Mouse (Mus musculus): ENCODE measurements around the gene Med21. TPM values are rescaled to one million over a fixed set of nuclear protein-coding genes. Genes with fewer than 3 reads are reported as not detected.

Med21 gene
- polyA plus RNA-seq, 1 experiment from 2014 or later = 145 TPM

GRCm38 (mm10) chr6:146685781-146686308, 43.5 kb downstream of the Med21 start:
- no peak overlapping the region for H3K9ac ChIP-seq (replicated peaks)
- no peaks in the 10 kb centered on the region for H3K27me3 ChIP-seq
- no peaks in the 10 kb centered on the region for H3K36me3 ChIP-seq
- H3K4me2 ChIP-seq = no peak overlapping the region
- no peak overlapping the region for H3K4me3 ChIP-seq (replicated peaks)
- H3K27ac ChIP-seq = no peak overlapping the region
- H3K9me3 ChIP-seq = no peaks in the 10 kb centered on the region
- WGBS = 86% methylated on average over 17 of the region's 17 CpGs
- no peaks in the 10 kb centered on the region for H3K4me1 ChIP-seq (replicated peaks)
- ATAC-seq (ENCODE audit: insufficient number of reproducible peaks, insufficient read depth, low FRiP score, low TSS enrichment, low read depth) = no peak

- Histone ChIP-seq H3K27me3 (no peaks in the 10 kb centered on the region), H3K4me2 (no peak overlapping the region), H3K4me3 (replicated peaks) (no peak overlapping the region), H3K9me3 (no peaks in the 10 kb centered on the region), H3K27ac (no peak overlapping the region), H3K36me3 (no peaks in the 10 kb centered on the region), H3K4me1 (replicated peaks) (no peaks in the 10 kb centered on the region), H3K9ac (replicated peaks) (no peak overlapping the region)
- no peak for ATAC-seq (ENCODE audit: insufficient number of reproducible peaks, insufficient read depth, low FRiP score, low TSS enrichment, low read depth)
- 69% methylated on average over 4 of the region's 5 CpGs for WGBS
Measured at GRCm38 (mm10) chr6:146686463-146687196, 44.3 kb downstream of the Med21 start.

- WGBS = 92% methylated on average over 7 of the region's 7 CpGs
Measured at GRCm38 (mm10) chr6:146688010-146688409, 45.7 kb downstream of the Med21 start.

GRCm38 (mm10) chr6:146688861-146689260, 46.5 kb downstream of the Med21 start:
- H3K36me3 ChIP-seq = no peaks in the 10 kb centered on the region
- no peak overlapping the region for H3K4me3 ChIP-seq (replicated peaks)
- whole genome bisulfite sequencing = 73% methylated on average over 5 of the region's 5 CpGs
- H3K9me3 ChIP-seq = no peaks in the 10 kb centered on the region
- H3K4me1 ChIP-seq (replicated peaks) = no peaks in the 10 kb centered on the region
- no peak for ATAC-seq (ENCODE audit: insufficient number of reproducible peaks, insufficient read depth, low FRiP score, low TSS enrichment, low read depth)
- H3K4me2 ChIP-seq = no peak overlapping the region
- no peaks in the 10 kb centered on the region for H3K27me3 ChIP-seq
- no peak overlapping the region for H3K9ac ChIP-seq (replicated peaks)
- no peak overlapping the region for H3K27ac ChIP-seq

More at GRCm38 (mm10) chr6:146688010-146688409, 45.7 kb downstream of the Med21 start:
- H3K4me2 ChIP-seq = no peak overlapping the region
- ATAC-seq (ENCODE audit: insufficient number of reproducible peaks, insufficient read depth, low FRiP score, low TSS enrichment, low read depth) = no peak
- no peaks in the 10 kb centered on the region for H3K36me3 ChIP-seq
- H3K4me3 ChIP-seq (replicated peaks) = no peak overlapping the region
- no peak overlapping the region for H3K27ac ChIP-seq
- no peak overlapping the region for H3K9ac ChIP-seq (replicated peaks)
- no peaks in the 10 kb centered on the region for H3K9me3 ChIP-seq
- no peaks in the 10 kb centered on the region for H3K27me3 ChIP-seq
- H3K4me1 ChIP-seq (replicated peaks) = no peaks in the 10 kb centered on the region

- no peak for ATAC-seq (ENCODE audit: insufficient number of reproducible peaks, insufficient read depth, low FRiP score, low TSS enrichment, low read depth)
- H3K4me1 ChIP-seq (replicated peaks) = peaks cover 10% of the 10 kb centered on the region; the same call in 1 of the 2 replicates
- no peak overlapping the region for H3K9ac ChIP-seq (replicated peaks)
- 88% methylated on average over 5 of the region's 5 CpGs for WGBS
- H3K4me2 ChIP-seq = no peak overlapping the region
- H3K9me3 ChIP-seq = peaks cover 7% of the 10 kb centered on the region; the same call in 1 of the 2 replicates
- no peak overlapping the region for H3K4me3 ChIP-seq (replicated peaks)
- H3K27me3 ChIP-seq = no peaks in the 10 kb centered on the region
- H3K36me3 ChIP-seq = no peaks in the 10 kb centered on the region
- no peak overlapping the region for H3K27ac ChIP-seq
Measured at GRCm38 (mm10) chr6:146697767-146698166, 55.4 kb downstream of the Med21 start.

- WGBS = 86% methylated on average over 4 of the region's 4 CpGs
- Histone ChIP-seq H3K4me3 (replicated peaks) (no peak overlapping the region), H3K27ac (no peak overlapping the region), H3K4me2 (no peak overlapping the region), H3K36me3 (no peaks in the 10 kb centered on the region), H3K4me1 (replicated peaks) (peaks cover 13% of the 10 kb centered on the region; the same call in 1 of the 2 replicates), H3K27me3 (no peaks in the 10 kb centered on the region), H3K9ac (replicated peaks) (no peak overlapping the region), H3K9me3 (peaks cover 7% of the 10 kb centered on the region; the same call in 1 of the 2 replicates)
- no peak for ATAC-seq (ENCODE audit: insufficient number of reproducible peaks, insufficient read depth, low FRiP score, low TSS enrichment, low read depth)
Measured at GRCm38 (mm10) chr6:146698376-146698775, 56.0 kb downstream of the Med21 start.

Other genes with a start within 250 kb of the Med21 start
- gene Itpr2, start 140.3 kb upstream of the Med21 start, polyA plus RNA-seq (2016; fragmentation: Nextera tagmentation; extraction: Ambion mirVana) = 7.0 and 7.7 TPM in 2 replicates
- 89.2 and 95.8 TPM in 2 replicates for gene Fgfr1op2, start 65.3 kb upstream of the Med21 start, polyA plus RNA-seq (2016; fragmentation: Nextera tagmentation; extraction: Ambion mirVana)
- 92.9 and 101 TPM in 2 replicates for gene Ints13, start 64.7 kb upstream of the Med21 start, polyA plus RNA-seq (2016; fragmentation: Nextera tagmentation; extraction: Ambion mirVana)
- 34.1 and 34.4 TPM in 2 replicates for gene Tm7sf3, start 277 bp downstream of the Med21 start, polyA plus RNA-seq (2016; fragmentation: Nextera tagmentation; extraction: Ambion mirVana)
- gene Stk38l, start 82.4 kb downstream of the Med21 start, polyA plus RNA-seq (2016; fragmentation: Nextera tagmentation; extraction: Ambion mirVana) = 21.8 and 22.6 TPM in 2 replicates
- 6.8 and 8.3 TPM in 2 replicates for gene Arntl2, start 153.5 kb downstream of the Med21 start, polyA plus RNA-seq (2016; fragmentation: Nextera tagmentation; extraction: Ambion mirVana)
- not detected in 2 replicates for gene Smco2, start 207.6 kb downstream of the Med21 start, polyA plus RNA-seq (2016; fragmentation: Nextera tagmentation; extraction: Ambion mirVana)
- 61.0 and 68.0 TPM in 2 replicates for gene Ppfibp1, start 245.9 kb downstream of the Med21 start, polyA plus RNA-seq (2016; fragmentation: Nextera tagmentation; extraction: Ambion mirVana)

Measured in limb, embryonic 12.5 days (tissue).